Mouse (Mus musculus) gastrocnemius, postnatal 10 days (tissue): ENCODE data around the gene Vmn2r88. TPM values are rescaled to one million over a fixed set of nuclear protein-coding genes. Genes with fewer than 3 reads are reported as not detected.
"Not testable (repeated sequence)": the region's sequence is repeated elsewhere in the genome, so short reads cannot be mapped to it uniquely, and the experiment has no call there.

Experiments
- DNase-seq: peaks from one replicate; pipeline ENCODE4 v3.0.0; 2021; ENCODE audit warnings: mixed read lengths
- long read RNA-seq, 2 experiments: library from polyadenylated mRNA; stranded (forward); transcript quantifications; one replicate each; pipeline ENCODE4 v2.0.0; 2021
- total RNA-seq, 2 experiments: library from RNA; stranded (reverse); gene quantifications; 2 replicates each; pipeline ENCODE4 v1.2.3; 2021

Gene Vmn2r88
- total RNA-seq, result not detected
- long read RNA-seq, experiment 1, result 0 reads
- long read RNA-seq, experiment 2, result 0 reads

GRCm38 (mm10) chr14:51410520-51410919 is at the start of gene Vmn2r88:
Gene Vmn2r88 (plus strand): TSS chr14:51410820.
- DNase-seq, result no peak

- DNase-seq, result no peak
Measured at GRCm38 (mm10) chr14:51361456-51361855, 49.2 kb upstream of the Vmn2r88 start, which contains the start of gene Gm7247. Gene Gm7247 (plus strand): TSS chr14:51361756.

GRCm38 (mm10) chr14:51382805-51383204 is 27.8 kb upstream of the Vmn2r88 start:
- no peak for DNase-seq

GRCm38 (mm10) chr14:51384351-51384750 is 26.3 kb upstream of the Vmn2r88 start:
- DNase-seq, result no peak

GRCm38 (mm10) chr14:51385741-51386140 is 24.9 kb upstream of the Vmn2r88 start:
- DNase-seq, result no peak

GRCm38 (mm10) chr14:51387768-51388167 is 22.9 kb upstream of the Vmn2r88 start:
- DNase-seq, result no peak

- no peak for DNase-seq
Measured at GRCm38 (mm10) chr14:51388222-51388621, 22.4 kb upstream of the Vmn2r88 start.

- DNase-seq, result no peak
Measured at GRCm38 (mm10) chr14:51423885-51424284, 13.3 kb downstream of the Vmn2r88 start.

- not testable (repeated sequence) for DNase-seq
Measured at GRCm38 (mm10) chr14:51430138-51430537, 19.5 kb downstream of the Vmn2r88 start.

- no peak for DNase-seq
Measured at GRCm38 (mm10) chr14:51434546-51434945, 23.9 kb downstream of the Vmn2r88 start.

- DNase-seq, result no peak
Measured at GRCm38 (mm10) chr14:51435020-51435419, 24.4 kb downstream of the Vmn2r88 start.

GRCm38 (mm10) chr14:51438955-51439354 is 28.3 kb downstream of the Vmn2r88 start:
- DNase-seq, result no peak

GRCm38 (mm10) chr14:51451557-51451956 is 40.9 kb downstream of the Vmn2r88 start, which contains the start of gene Vmn2r89:
Gene Vmn2r89 (plus strand): TSS chr14:51451857.
- not testable (repeated sequence) for DNase-seq

Other genes starting within 250 kb of the Vmn2r88 start
- gene Rnase2b, start 248.6 kb upstream of the Vmn2r88 start, total RNA-seq, result not detected
- under 1 TPM in 1 of 2 experiments, not detected in 1; 0.63 TPM for gene Ang2, start 211.7 kb upstream of the Vmn2r88 start, total RNA-seq
- gene Ear14, start 207.4 kb upstream of the Vmn2r88 start, total RNA-seq, result not detected
- not detected for gene Rnase2a, start 154.7 kb upstream of the Vmn2r88 start, total RNA-seq
- not detected for gene Gm7247, start 49.1 kb upstream of the Vmn2r88 start, total RNA-seq
- gene Vmn2r89, start 41.0 kb downstream of the Vmn2r88 start, total RNA-seq, result not detected
- not detected for gene Gm5622, start 142.0 kb downstream of the Vmn2r88 start, total RNA-seq
- gene Gm17175, start 163.2 kb downstream of the Vmn2r88 start, total RNA-seq, result not detected
- gene Gm17174, start 181.3 kb downstream of the Vmn2r88 start, total RNA-seq, result not detected
- gene Gm17078, start 200.5 kb downstream of the Vmn2r88 start, total RNA-seq, result not detected
- gene Gm4181, start 224.8 kb downstream of the Vmn2r88 start, total RNA-seq, result not detected